Mouse (Mus musculus): ENCODE results near the gene Zfp704.

Gene Zfp704

GRCm38 (mm10) chr3:9519491-9519890, 90.4 kb downstream of the Zfp704 start:
- DNase-seq (ENCODE audit: low read depth, low spot score), result no peak

DNA sequence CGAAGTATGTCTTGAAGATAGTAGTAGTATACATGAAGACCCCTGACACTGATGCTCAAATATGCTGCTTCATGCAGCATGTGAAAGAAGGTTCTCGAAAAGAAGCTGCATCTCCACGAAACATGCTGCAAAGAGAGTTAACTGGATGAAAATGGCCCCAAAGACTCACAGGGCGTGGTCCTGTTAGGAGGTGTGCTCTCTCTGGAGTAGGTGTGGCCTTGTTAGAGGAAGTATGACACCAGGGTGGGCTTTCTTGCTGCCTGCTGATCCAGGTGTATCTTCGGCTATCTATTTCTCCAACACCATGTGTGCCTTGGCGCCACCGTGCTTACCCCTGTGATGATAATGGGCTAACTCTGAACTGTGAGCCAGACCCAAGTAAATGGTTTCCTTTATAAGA, 90.9 kb downstream of the Zfp704 start:
- no peak for DNase-seq (ENCODE audit: low read depth, low spot score)

GRCm38 (mm10) chr3:9516119-9516855, 93.6 kb downstream of the Zfp704 start:
- DNase-seq (ENCODE audit: low read depth, low spot score), result no peak

DNA sequence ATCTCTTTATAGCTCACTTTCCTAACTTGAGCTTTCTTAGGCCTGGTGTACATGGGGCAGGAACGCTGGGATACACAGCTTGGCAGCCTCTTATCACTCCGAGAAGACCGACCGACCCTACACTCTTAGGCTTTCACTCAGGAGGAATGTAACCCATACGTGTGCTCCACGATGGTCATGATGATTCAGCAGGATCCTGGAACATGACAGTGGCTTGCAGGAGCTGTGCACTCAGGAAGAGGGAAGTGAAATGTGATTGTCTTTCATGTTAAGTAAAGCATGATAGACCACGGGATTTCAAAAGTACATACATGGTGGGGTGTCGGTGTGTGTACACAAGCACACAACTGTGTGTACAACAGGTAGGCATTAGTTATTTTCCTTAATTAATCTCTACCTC, 94.4 kb downstream of the Zfp704 start:
- no peak for DNase-seq (ENCODE audit: low read depth, low spot score)

- no peak for DNase-seq (ENCODE audit: low read depth, low spot score)
These were observed 96.2 kb downstream of the Zfp704 start for GRCm38 (mm10) chr3:9513703-9514110.

- DNase-seq (ENCODE audit: low read depth, low spot score), result no peak
These were observed 97.7 kb downstream of the Zfp704 start for GRCm38 (mm10) chr3:9512199-9512598.

DNA sequence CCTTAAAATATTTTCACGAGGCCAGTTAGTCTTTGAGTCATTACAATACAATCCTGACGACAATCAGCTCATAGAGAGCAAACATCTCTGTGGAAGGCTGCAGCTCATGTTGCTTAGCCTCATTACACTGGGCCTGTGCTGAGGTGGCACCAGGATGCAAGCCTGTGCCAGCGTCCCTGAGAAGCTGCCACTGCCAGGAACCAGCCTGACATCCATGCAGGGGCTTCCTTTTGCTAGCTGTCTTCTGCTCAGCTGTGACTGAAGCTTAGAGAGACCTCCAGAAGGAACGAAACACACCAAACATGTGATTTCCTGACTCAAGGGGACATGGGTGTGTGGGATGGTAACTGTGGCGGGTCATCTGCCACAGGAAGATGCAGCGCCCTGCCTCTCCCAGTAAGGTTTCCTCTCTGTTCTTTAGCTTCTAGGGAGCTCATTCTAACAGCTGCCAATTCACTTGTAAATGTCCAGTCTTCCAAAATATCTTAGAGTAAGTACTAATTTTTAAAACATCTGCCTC, 104.1 kb downstream of the Zfp704 start:
- DNase-seq (ENCODE audit: low read depth, low spot score), result no peak

DNA sequence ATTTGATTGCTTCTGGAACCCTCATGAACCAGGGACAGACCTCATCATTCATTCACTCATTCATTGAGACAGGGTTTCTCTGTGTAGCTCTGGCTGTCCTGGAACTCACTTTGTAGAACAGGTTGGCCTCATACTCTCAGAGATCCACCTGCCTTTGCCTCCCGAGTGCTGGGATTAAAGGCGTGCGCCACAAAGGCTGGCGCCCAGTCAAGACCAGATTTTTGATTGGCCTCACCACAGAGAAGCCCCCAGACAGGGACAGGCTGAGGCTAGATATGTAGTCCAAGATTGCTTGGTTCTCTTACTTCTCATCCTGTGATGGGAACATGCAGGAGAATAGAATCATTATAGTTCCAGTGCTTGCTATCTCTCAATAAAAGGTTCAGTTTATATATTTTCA, 105.5 kb downstream of the Zfp704 start:
- DNase-seq (ENCODE audit: low read depth, low spot score), result no peak

DNA sequence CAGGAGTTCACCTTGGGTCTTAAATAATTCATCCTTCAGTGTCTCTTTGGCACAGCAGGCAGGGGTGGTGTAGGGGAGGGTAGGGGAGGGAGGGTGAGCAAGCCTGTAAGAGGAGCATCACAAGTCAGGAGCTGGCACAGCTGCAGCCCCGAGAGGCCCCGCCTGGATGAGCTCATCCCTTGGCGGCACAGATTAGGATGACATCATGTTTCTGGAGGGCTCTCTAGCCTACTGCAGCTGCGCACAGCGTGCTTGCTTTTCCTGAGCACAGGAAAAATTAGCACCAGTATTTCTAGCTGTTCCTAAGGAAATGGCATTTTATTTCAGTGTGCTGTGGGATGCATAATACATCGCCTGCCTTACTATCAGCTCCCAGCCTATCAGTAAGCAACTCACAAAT, 109.2 kb downstream of the Zfp704 start:
- DNase-seq (ENCODE audit: low read depth, low spot score), result peak; percentile 97

DNA sequence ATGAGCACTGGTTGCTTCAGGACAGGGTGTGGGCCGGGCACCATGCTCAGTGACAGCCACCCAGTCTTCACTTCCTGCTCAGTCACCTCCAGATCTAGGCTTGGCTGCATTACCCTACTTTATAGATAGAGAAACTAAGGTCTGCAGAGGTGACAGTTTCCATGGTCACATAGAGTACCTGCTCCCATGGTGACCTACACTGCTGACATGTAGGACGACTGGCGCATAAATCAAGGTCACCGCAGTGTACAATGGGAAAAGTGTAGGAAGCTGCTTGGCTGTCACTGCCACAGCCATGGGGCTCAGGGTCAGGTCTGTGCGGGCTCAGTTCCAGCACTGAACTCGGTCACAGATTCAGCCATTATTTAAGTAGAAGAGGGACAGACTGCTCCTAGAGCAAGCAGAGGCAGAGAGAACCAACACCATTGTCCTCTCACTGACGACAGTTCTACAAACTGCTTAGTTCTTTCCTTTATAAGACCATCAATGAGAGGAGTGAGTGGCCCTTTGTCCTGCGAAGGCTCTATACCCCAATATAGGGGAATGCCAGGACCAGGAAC, 109.8 kb downstream of the Zfp704 start:
- peak; percentile 44 for DNase-seq (ENCODE audit: low read depth, low spot score)

DNA sequence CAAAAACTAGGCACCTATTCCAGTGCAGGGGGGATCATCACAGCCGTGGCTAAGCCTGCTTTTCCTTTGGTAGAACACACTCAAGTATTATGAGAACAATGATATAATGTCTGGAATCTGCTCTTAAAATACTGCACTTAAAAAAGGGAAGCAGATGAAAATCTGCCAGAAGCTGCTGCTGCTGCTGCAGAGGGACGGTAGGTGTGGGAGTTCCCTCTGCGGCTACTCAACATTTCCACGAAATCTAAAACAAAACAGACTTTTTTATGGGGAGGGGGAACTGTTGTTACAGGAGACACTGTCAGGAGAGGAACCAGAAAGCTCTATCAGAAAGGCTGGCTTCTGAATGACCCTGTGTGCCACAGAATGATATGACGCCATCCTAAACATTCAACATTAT, 110.4 kb downstream of the Zfp704 start:
- peak; percentile 49 for DNase-seq (ENCODE audit: low read depth, low spot score)

GRCm38 (mm10) chr3:9497260-9497659, 112.6 kb downstream of the Zfp704 start:
- DNase-seq (ENCODE audit: low read depth, low spot score), result no peak

GRCm38 (mm10) chr3:9491766-9492283, 118.1 kb downstream of the Zfp704 start:
- no peak for DNase-seq (ENCODE audit: low read depth, low spot score)

- DNase-seq (ENCODE audit: low read depth, low spot score), result no peak
These were observed 122.2 kb downstream of the Zfp704 start for GRCm38 (mm10) chr3:9487644-9488043.

- DNase-seq (ENCODE audit: low read depth, low spot score), result no peak
These were observed 124.4 kb downstream of the Zfp704 start for GRCm38 (mm10) chr3:9485506-9485905.

- DNase-seq (ENCODE audit: low read depth, low spot score), result no peak
These were observed 127.9 kb downstream of the Zfp704 start for GRCm38 (mm10) chr3:9481956-9482355.

DNA sequence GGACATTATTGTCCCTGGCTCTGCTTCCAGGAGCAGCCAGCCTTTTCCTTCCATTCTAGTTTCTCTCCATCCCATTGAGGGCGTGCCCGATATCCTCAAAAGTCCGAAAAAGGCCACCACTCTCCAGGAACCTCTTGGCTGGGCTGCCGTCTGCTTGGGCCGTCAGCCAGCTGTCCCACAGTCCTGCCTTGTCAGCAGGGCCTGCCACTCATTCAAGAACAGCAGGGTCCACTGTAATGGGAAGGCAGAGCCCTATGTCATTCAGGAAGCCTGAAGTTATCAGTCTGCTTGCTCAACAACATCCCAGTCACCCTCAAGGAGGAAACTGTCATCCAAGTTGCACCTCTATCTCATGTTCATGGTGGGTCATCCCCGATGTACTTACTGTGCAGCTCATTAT, 128.5 kb downstream of the Zfp704 start:
- no peak for DNase-seq (ENCODE audit: low read depth, low spot score)

DNA sequence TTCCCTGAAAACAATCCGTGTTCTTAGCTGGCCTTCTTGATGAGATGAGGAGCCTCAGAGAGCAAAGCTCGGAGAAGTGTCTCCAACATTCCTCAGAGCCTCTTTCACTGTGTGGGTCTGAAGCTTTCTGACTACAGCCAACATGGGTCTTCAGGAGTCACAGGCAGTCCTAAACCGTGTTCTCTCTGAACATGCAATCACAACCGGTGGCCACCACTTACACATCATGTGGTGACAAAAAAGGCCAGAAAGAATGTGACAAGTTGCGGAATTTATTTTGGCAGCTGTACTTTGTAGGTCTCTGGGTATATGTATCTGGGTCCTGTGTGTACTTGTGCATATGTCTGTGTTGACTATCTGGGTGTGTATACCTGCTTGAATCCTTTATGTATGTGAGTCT, 128.9 kb downstream of the Zfp704 start:
- no peak for DNase-seq (ENCODE audit: low read depth, low spot score)

- no peak for DNase-seq (ENCODE audit: low read depth, low spot score)
These were observed 132.5 kb downstream of the Zfp704 start for GRCm38 (mm10) chr3:9477386-9477785.

DNA sequence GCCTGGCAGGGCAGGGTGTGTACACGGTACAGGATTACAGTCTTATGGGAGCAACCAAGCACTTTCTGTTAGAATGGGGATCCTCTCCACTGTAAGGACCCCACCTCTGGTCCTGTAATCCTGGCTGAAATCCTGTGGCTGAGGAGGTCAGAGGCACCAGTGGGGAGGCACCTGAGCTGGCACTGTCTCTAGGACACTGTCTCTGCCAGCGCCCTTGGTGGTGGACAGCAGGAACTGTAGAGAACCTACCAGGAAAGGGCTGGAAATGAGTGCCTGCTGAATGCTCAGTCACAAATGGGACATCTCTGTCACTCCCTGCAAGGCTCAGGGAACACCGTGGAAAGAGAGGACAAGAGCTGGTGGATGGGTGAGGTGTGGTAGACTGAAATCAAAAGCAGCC, 133.5 kb downstream of the Zfp704 start:
- DNase-seq (ENCODE audit: low read depth, low spot score), result no peak

DNA sequence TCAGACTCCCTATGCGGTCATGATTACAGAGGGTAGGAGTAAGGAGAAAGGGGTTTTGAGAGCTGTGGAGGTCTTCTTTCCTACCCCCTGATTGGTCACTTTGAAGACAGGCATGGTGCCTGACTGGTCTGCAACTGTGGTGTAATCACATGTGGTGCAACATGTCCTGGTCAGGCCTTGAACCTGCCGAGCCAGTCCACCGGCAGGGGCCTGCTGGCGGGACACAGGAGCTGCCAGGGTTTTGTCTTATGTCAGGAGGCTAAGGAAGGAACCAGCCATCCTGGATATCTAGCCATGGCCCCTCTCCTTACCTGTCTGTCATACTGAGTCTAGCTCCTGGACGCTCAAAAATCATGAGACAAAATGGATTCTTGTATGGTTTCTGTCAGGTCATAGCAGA, 134.4 kb downstream of the Zfp704 start:
- DNase-seq (ENCODE audit: low read depth, low spot score), result no peak

GRCm38 (mm10) chr3:9474331-9474730, 135.6 kb downstream of the Zfp704 start:
- DNase-seq (ENCODE audit: low read depth, low spot score), result no peak

- DNase-seq (ENCODE audit: low read depth, low spot score), result no peak
These were observed 143.6 kb downstream of the Zfp704 start for GRCm38 (mm10) chr3:9466287-9466686.

Measured in telencephalon, adult 2 months (tissue).